Mouse (Mus musculus) stomach, embryonic 15.5 days (tissue): ENCODE measurements around the gene Med18. TPM values are rescaled to one million over a fixed set of nuclear protein-coding genes. Genes with fewer than 3 reads are reported as not detected.
A peak's percentile ranks its signal among the peaks of the same experiment; 100 is the strongest.

Source experiments
- ATAC-seq: fragments of 200-750 bp; cut with Nextera tagmentation; 2 replicates; pipeline ENCODE4 v1.8.0; 2017; ENCODE audit warnings: low read depth, moderate number of reproducible peaks, moderate TSS enrichment; ENCODE audit not compliant: insufficient read depth, low FRiP score
- H3K27ac ChIP-seq: fragments of 300-500 bp; sonication (generic); 2 replicates; pipeline ENCODE4 v1.5.1; 2015; ENCODE audit warnings: mild to moderate bottlenecking, inconsistent platforms
- H3K27me3 ChIP-seq: fragments of 300-500 bp; sonication (generic); replicated peaks from 2 replicates; pipeline ENCODE4 v1.6.1; 2015; ENCODE audit warnings: inconsistent platforms
- H3K36me3 ChIP-seq: fragments of 300-500 bp; sonication (generic); 2 replicates; pipeline ENCODE4 v1.6.1; 2015; ENCODE audit warnings: inconsistent platforms
- H3K4me1 ChIP-seq: fragments of 300-500 bp; sonication (generic); 2 replicates; pipeline ENCODE4 v1.6.1; 2015; ENCODE audit warnings: inconsistent platforms
- H3K4me2 ChIP-seq: fragments of 300-500 bp; sonication (generic); 2 replicates; pipeline ENCODE4 v1.6.1; 2015; ENCODE audit warnings: mild to moderate bottlenecking, inconsistent platforms
- H3K4me3 ChIP-seq: fragments of 300-500 bp; sonication (generic); replicated peaks from 2 replicates; pipeline ENCODE4 v1.5.1; 2015; ENCODE audit warnings: inconsistent platforms
- H3K9ac ChIP-seq: fragments of 300-500 bp; sonication (generic); 2 replicates; pipeline ENCODE4 v1.6.1; 2015; ENCODE audit warnings: inconsistent platforms
- H3K9me3 ChIP-seq: fragments of 300-500 bp; sonication (generic); 2 replicates; pipeline ENCODE4 v1.6.1; 2016; ENCODE audit warnings: inconsistent platforms
- WGBS: fragments of 180-500 bp; shearing (Covaris S2); methylation state at CpG from one replicate; pipeline ENCODE4 v1.1.7; 2015; 5-methylcytosine and 5-hydroxymethylcytosine counted together
- polyA plus RNA-seq: library from polyadenylated mRNA; unstranded; fragments of >200 nt; fragmentation: Nextera tagmentation; extraction: Ambion mirVana; gene quantifications from 2 replicates; pipeline ENCODE4 v1.2.1, GENCODE M21; 2015

Gene Med18
- polyA plus RNA-seq, 1 experiment from 2014 or later: 23.4 TPM

DNA sequence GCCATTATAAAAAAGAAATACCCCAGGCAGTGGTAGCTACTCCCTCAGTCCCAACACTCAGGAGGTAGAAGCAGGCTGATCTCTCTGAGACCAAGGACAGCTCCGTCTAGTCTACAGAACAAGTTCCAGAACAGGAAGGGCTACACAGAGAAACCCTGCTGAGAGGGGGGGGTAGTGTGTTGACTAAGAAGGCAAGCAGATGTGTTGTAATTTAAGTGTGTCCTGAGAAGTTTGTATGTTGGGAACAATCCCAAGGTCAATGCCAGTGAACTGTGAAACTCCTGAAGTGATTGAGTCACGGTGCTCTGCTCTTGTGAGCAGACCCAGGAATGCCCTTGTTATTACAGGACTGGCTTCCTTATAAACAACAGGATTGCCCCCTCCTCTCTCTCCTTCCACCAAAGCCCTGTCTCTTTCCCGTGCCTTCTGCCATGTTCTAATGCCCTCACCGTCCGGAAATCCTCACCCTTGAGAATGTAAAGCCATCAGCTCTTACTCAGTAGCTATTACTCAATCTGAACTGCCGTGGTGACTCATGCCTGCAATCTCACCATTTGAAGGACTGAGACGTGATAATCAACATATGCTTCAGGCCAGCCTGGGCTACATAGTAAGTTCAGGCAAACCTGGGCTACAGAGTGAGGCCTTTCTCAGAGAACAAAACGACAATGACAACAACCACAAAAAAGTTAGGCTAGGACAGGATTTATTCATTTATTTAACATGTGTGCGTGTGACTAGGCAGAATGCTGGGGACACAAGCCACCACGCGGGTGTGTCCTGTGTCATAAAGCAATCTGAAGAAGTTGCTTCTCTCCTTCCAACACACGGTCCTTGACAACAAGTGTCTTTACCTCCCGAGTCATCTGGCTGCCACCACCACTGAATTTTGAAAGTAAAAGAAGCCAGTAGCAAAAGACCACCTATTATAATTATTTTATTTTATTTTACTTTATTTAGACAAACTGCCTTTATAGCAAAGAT is 12.5 kb upstream of the Med18 start:
- no peak overlapping the region for H3K9ac ChIP-seq
- no peaks in the 10 kb centered on the region for H3K27me3 ChIP-seq
- H3K27ac ChIP-seq: no peak overlapping the region; the same call in 1 of the 2 replicates
- no peaks in the 10 kb centered on the region for H3K36me3 ChIP-seq
- no peak for ATAC-seq
- no peak overlapping the region for H3K4me3 ChIP-seq
- WGBS: 70% methylated on average over 13 of the region's 13 CpGs
- H3K9me3 ChIP-seq: no peaks in the 10 kb centered on the region
- H3K4me2 ChIP-seq: no peak overlapping the region
- H3K4me1 ChIP-seq: no peaks in the 10 kb centered on the region

DNA sequence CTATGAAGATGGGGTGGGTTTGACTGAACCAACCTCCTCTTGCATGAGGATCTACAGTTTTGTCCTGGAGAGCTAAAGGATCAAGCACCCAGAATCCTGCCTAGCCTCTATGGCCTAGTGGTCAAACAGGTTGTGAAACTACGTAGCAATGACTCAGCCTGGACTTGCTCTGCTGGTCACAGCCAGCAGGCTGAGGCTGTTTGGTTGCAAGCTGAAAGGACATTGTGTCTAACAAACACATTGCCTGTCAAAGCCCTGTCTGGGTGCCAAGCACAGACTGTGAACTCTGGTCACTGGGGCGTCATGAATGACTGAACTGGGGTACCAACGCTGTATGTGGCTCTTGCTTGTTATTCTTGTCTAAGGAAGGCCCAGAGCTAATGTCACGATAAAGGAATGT is 10.9 kb upstream of the Med18 start:
- ATAC-seq: no peak; the same call in 1 of the 2 replicates
- Histone ChIP-seq H3K9ac (no peak overlapping the region), H3K27me3 (no peaks in the 10 kb centered on the region), H3K4me1 (no peaks in the 10 kb centered on the region), H3K36me3 (no peaks in the 10 kb centered on the region), H3K9me3 (no peaks in the 10 kb centered on the region), H3K4me3 (no peak overlapping the region), H3K4me2 (no peak overlapping the region), H3K27ac (0 out of 2 replicates have a peak overlapping the region, but pooled peaks have one; percentile 49)
- WGBS: 65% methylated on average over 4 of the region's 4 CpGs

DNA sequence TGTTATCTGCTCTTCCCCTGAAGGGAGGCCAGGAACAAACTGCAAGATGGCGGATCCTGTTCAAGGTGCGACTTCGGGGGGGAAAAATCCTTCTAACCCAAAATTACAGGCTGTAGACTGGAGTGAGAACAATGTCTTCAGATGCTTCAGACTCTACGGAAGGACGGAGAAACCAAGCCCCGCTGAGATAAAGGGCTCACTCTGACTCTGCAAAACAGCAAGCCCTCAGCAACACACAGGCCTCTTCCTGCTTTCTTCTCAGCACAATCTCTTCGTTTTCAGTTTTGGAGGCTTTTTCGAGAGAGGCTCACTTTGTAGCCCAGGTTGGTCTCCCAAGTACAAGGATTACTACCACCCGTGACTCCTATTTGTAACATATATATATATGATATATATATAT is 9.7 kb upstream of the Med18 start:
- Histone ChIP-seq H3K36me3 (no peaks in the 10 kb centered on the region), H3K4me3 (no peak overlapping the region), H3K4me2 (no peak overlapping the region), H3K27me3 (no peaks in the 10 kb centered on the region), H3K9me3 (no peaks in the 10 kb centered on the region), H3K9ac (no peak overlapping the region), H3K27ac (no peak overlapping the region), H3K4me1 (no peaks in the 10 kb centered on the region)
- ATAC-seq: no peak
- WGBS: 84% methylated on average over 9 of the region's 9 CpGs

DNA sequence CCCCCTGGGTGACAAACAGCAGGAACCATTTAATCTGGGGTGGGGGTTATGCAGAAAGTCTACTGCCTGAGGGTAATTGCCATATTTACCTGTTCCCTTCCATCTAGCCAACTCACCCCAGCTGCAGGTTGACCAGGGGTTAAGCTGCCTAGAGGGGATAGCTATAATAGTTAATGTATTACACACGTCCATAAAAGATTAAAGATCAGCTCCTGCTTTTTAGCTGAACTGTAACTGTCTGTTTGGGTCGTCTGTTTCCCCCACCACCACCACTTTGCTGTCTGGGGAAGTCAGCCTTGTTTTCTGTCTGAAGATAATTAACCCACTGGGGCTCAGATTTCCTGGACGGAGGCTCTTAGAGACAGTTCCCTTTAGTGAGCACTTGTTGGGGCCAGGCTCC is 6.2 kb upstream of the Med18 start:
- no peak overlapping the region for H3K9ac ChIP-seq
- WGBS: 7% methylated on average over 3 of the region's 3 CpGs
- no peak overlapping the region for H3K4me2 ChIP-seq
- no peak for ATAC-seq
- H3K4me3 ChIP-seq: no peak overlapping the region
- H3K27ac ChIP-seq: no peak overlapping the region
- no peaks in the 10 kb centered on the region for H3K9me3 ChIP-seq
- no peaks in the 10 kb centered on the region for H3K36me3 ChIP-seq
- H3K27me3 ChIP-seq: no peaks in the 10 kb centered on the region
- no peaks in the 10 kb centered on the region for H3K4me1 ChIP-seq

DNA sequence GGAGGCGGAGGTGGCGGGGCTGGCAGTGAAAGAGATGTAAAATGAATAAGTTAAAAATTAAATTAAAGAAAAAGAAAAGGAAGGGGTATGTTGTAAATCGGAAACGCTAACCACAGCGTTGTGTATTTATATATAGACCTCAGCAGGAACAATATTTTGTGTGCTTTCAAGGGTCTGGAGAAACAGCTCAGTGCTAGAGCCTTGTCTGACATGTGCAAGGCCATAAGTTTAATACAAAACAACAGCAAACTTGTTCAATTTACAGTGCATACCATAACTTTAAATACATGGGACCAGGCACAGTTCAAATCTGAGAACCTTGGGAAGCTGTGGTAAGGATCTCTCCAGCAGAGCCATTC is 513 bp upstream of the Med18 start:
- H3K9ac ChIP-seq: no peak overlapping the region
- no peak for ATAC-seq
- H3K27me3 ChIP-seq: no peaks in the 10 kb centered on the region
- H3K9me3 ChIP-seq: no peaks in the 10 kb centered on the region
- peak overlapping the region; percentile 60 for H3K4me2 ChIP-seq
- peaks cover 12% of the 10 kb centered on the region for H3K4me1 ChIP-seq
- H3K4me3 ChIP-seq: peak overlapping the region; percentile 82
- WGBS: 1% methylated on average over 5 of the region's 5 CpGs
- H3K27ac ChIP-seq: peak overlapping the region; percentile 8; the same call in 1 of the 2 replicates
- peaks cover 17% of the 10 kb centered on the region for H3K36me3 ChIP-seq

DNA sequence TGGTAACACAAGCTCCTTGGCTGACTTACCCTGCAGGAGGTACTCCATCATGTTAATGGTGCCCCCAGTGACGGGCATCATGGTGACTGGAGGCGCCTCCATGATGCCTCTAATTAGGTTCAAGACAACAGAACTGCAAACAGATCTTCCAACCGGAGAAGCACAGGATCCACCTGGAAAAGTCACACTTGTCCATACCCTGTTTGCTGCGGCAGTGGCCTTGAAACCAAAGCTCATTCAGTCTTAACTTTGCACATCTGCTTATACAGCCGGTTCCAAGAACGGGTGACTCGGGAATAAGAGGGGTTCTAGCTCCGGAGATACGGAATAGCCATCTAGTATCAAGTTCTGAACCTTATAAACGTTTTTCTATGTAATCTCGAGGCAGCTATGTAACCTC is 885 bp downstream of the Med18 start:
- Histone ChIP-seq H3K4me2 (peak overlapping the region; percentile 60), H3K4me3 (peak overlapping the region; percentile 82), H3K27me3 (no peaks in the 10 kb centered on the region), H3K9me3 (no peaks in the 10 kb centered on the region), H3K9ac (peak overlapping the region; percentile 73), H3K4me1 (peaks cover 12% of the 10 kb centered on the region), H3K27ac (peak overlapping the region; percentile 81; the same call in 1 of the 2 replicates), H3K36me3 (peaks cover 23% of the 10 kb centered on the region)
- WGBS: 7% methylated on average over 11 of the region's 11 CpGs
- ATAC-seq: no peak

DNA sequence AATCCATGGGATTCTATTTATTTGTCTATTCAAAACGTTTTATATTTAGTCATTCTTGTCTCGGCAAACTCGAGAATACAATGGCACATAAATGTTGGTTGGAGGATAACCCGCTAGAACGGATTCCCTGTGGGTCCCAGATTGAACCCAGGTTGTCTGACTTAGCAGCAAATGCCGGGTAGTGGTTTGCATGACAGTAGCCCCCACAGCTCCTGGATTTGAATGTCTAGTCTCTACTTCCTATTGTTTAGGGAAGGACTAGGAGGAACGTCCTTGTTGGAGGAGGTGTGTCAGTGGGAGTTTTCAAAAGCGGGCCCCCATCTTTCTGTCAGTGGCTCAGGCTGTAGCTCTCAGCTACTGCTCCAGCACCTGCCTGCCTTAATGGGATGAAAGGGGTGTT is 3.5 kb downstream of the Med18 start:
- H3K27me3 ChIP-seq: no peaks in the 10 kb centered on the region
- H3K27ac ChIP-seq: no peak overlapping the region
- no peak overlapping the region for H3K4me3 ChIP-seq
- 84% methylated on average over 8 of the region's 8 CpGs for WGBS
- H3K9ac ChIP-seq: no peak overlapping the region
- peaks cover 28% of the 10 kb centered on the region for H3K36me3 ChIP-seq
- no peaks in the 10 kb centered on the region for H3K9me3 ChIP-seq
- ATAC-seq: no peak
- no peak overlapping the region for H3K4me2 ChIP-seq
- H3K4me1 ChIP-seq: peaks cover 12% of the 10 kb centered on the region

DNA sequence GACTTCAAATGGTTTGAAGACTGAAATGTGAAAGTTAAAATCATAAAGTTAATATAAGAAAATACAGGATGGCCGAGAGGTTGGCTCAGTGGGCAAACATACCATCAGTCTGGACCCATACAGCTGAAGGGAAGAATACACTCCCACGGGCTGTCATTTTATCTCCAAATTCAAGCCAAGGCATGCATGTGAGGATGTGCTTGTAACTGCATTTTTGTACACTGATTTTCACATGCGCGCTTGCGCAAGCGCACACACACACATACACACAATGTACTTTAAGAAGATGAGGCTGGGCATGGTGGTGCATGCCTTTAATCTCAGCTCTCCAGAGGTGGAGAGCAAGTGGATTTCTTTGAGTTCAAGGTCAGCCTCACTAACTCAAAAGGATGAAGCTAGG is 8.2 kb downstream of the Med18 start:
- H3K27me3 ChIP-seq: no peaks in the 10 kb centered on the region
- no peak for ATAC-seq
- H3K27ac ChIP-seq: peak overlapping the region; percentile 81
- no peak overlapping the region for H3K4me2 ChIP-seq
- no peak overlapping the region for H3K9ac ChIP-seq
- H3K4me3 ChIP-seq: no peak overlapping the region
- H3K4me1 ChIP-seq: no peaks in the 10 kb centered on the region
- no peaks in the 10 kb centered on the region for H3K9me3 ChIP-seq
- WGBS: 84% methylated on average over 6 of the region's 6 CpGs
- peaks cover 21% of the 10 kb centered on the region for H3K36me3 ChIP-seq

DNA sequence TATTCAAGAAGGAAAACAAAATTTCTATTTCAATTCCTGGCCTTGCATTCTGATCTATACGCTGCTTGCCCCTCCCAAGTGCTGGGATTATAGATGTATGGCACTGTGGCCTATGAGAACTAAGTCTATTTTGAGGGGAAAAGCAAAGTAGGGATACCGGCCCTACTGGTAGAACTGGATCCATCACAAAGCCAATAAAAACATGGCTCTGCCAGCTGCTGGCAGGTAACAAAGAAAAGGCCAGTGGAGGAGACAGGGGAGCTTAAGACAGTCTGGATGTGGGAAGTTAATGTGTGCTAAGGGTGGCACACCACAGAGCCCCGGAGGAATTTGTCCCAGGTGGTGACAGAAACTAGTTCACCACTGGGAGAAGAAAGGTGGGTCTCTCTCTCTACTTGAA is 8.6 kb downstream of the Med18 start:
- H3K27me3 ChIP-seq: no peaks in the 10 kb centered on the region
- no peaks in the 10 kb centered on the region for H3K9me3 ChIP-seq
- no peak overlapping the region for H3K4me3 ChIP-seq
- no peaks in the 10 kb centered on the region for H3K4me1 ChIP-seq
- no peak overlapping the region for H3K4me2 ChIP-seq
- WGBS: 65% methylated on average over 3 of the region's 3 CpGs
- peaks cover 20% of the 10 kb centered on the region for H3K36me3 ChIP-seq
- no peak overlapping the region for H3K9ac ChIP-seq
- H3K27ac ChIP-seq: peak overlapping the region; percentile 81
- ATAC-seq: peak; percentile 81; the same call in 1 of the 2 replicates

DNA sequence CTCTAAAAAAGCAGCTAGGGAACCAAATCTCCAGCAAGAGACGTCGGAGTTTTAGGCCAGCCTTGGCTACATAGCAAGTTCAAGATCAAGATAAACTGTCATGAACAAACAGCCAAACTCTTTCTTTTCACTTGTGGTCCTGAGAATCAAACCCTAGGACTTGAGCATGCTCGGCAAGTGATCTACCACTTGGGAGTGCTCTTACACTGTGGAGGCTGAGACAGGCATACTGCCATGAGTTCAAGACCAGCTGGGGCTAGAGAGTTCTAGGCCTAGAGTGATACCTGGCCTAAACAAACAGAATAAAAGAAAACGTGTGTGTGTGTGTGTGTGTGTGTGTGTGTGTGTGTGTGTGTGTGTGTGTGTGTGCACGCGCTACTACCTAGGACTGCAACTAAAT is 9.5 kb downstream of the Med18 start:
- no peak overlapping the region for H3K4me2 ChIP-seq
- H3K36me3 ChIP-seq: peaks cover 11% of the 10 kb centered on the region
- no peaks in the 10 kb centered on the region for H3K9me3 ChIP-seq
- no peaks in the 10 kb centered on the region for H3K27me3 ChIP-seq
- H3K9ac ChIP-seq: no peak overlapping the region
- 73% methylated on average over 4 of the region's 6 CpGs for WGBS
- ATAC-seq: no peak; the same call in 1 of the 2 replicates
- no peak overlapping the region for H3K4me3 ChIP-seq
- H3K4me1 ChIP-seq: no peaks in the 10 kb centered on the region
- no peak overlapping the region; the same call in 1 of the 2 replicates for H3K27ac ChIP-seq

DNA sequence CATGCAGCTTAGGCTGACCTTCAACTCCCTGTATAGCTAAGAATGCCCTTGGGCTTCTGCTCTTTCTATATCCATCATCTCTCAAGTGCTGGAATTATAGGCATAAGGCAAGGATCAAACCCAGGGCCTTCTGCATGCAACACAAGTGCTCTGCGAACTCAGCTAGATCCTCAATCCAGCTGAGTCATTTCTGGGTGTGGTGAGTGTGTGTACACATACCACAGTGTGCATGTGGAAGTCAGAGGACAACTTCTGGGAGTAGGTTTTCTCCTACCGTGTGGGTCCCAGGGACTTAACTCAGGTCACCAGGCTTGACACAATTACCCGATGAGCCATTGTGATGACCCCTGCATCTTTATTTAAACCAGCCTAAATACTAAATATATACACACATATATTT is 13.9 kb downstream of the Med18 start:
- no peak overlapping the region for H3K27ac ChIP-seq
- H3K9ac ChIP-seq: no peak overlapping the region
- WGBS: 65% methylated on average over 3 of the region's 3 CpGs
- H3K4me3 ChIP-seq: no peak overlapping the region
- no peak overlapping the region for H3K4me2 ChIP-seq
- H3K27me3 ChIP-seq: no peaks in the 10 kb centered on the region
- H3K36me3 ChIP-seq: no peaks in the 10 kb centered on the region
- no peaks in the 10 kb centered on the region for H3K4me1 ChIP-seq
- no peaks in the 10 kb centered on the region for H3K9me3 ChIP-seq
- ATAC-seq: no peak

DNA sequence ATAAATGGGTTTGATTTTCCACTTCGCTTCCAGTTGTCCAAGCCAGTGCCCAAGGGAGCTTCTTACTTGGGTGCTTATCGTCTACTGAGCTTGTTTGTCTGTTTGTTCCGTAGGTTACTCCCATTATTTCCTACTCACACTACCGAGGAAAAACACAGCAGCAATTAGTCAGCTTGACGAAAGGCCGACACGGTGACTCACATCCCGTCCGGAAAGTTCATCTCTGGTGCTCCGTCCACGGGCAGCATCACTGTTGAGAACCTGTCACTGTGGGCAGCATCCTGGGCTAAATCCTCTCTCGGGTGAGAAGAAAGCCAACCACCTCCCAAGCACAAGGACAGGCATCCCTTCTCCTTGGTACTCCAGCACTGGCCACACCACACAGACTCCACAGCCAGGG is 17.6 kb downstream of the Med18 start:
- Histone ChIP-seq H3K27ac (no peak overlapping the region), H3K9me3 (no peaks in the 10 kb centered on the region), H3K27me3 (no peaks in the 10 kb centered on the region), H3K9ac (no peak overlapping the region), H3K36me3 (no peaks in the 10 kb centered on the region), H3K4me1 (no peaks in the 10 kb centered on the region), H3K4me3 (no peak overlapping the region), H3K4me2 (no peak overlapping the region)
- 71% methylated on average over 12 of the region's 12 CpGs for WGBS
- no peak for ATAC-seq
